Mouse (Mus musculus) embryo, embryonic 11.5 days (tissue): ENCODE data around the gene Rad23a.

Source experiments
- DNase-seq: peaks from one replicate; pipeline ENCODE4 v3.0.0-alpha.2; 2012; ENCODE audit warnings: low read depth, low spot score

The Rad23a gene

GRCm38 (mm10) chr8:84788896-84789295 is 51.6 kb downstream of the Rad23a start:
- DNase-seq, result no peak

- DNase-seq, result no peak
These were observed 52.8 kb downstream of the Rad23a start for GRCm38 (mm10) chr8:84787523-84788302.

GRCm38 (mm10) chr8:84786801-84787467 is 53.5 kb downstream of the Rad23a start:
- DNase-seq, result no peak

- DNase-seq, result no peak
These were observed 54.4 kb downstream of the Rad23a start for GRCm38 (mm10) chr8:84785756-84786677.

- no peak for DNase-seq
These were observed 55.0 kb downstream of the Rad23a start for GRCm38 (mm10) chr8:84785506-84785755.

GRCm38 (mm10) chr8:84784681-84785505 is 55.6 kb downstream of the Rad23a start:
- no peak for DNase-seq
